Mouse (Mus musculus): ENCODE measurements around the gene Gpr37l1. TPM values are rescaled to one million over a fixed set of nuclear protein-coding genes. Genes with fewer than 3 reads are reported as not detected.

The Gpr37l1 gene
- polyA plus RNA-seq (2012; rRNA removed) = 3.8 and 4.1 TPM in 2 replicates

DNA sequence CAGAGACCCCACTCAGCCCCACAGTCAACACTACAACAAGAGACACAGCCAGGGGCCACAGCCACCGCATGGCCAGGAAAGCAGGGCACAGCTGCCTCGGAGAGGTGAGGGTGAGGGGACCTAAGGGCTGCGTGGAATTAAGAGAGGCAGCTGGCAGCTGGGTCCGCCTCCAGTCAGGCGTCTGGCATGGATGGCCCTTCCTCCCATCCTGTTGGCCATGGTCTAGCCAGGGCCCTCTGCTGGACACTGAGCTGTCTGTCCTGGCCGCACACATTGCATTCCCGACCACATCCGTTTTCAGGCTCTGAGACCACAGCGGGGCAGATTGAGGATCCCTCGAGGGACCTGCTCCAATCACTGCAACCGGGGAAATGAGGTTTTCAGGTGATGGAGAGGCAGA is at the start of gene Gpr37l1:
Gene Gpr37l1 (minus strand): TSS at position 247 of the 400 bp plus-strand sequence.

DNA sequence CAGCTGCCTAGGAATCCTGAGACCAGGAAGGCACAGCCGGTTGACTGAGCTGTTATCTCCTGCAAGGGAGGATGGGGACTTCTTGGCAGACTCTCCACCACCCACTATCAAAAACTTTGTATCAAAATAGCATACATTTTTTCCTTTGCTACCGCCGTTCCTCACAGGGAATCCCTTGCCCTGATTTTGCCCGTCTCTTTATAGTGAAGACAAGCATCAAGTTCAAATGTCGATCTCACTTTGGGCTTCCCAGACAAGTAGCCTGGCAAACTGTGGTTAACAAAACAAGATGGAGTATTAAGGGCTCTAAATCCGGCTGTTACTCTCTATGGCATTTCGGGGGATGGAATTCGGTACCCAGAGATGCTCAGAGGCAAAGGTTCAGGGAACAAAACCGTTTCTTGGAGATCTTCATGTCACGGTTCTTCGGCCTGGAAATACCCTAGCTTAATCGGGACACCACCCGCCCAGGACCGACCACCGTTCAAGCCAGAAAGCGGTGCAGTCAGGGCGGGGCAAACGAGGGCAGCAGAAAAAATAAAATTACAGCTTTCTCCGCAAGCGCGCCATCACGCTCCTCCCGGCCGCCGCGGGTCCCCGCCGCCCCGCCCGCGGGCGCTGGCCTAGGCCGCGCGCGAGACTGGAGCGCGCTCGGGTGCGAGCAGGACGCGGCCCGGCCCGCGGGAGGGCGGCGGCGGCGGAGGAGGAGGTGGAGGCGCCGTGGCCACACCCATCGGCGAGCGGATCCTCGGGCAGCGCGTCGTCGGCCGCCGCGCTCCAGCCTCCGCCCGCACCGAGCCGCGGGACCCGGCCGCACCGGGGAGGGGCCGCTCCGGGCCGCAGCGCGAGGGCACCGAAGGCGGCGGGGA is 21.2 kb downstream of the Gpr37l1 start, which contains the start of gene Arl8a:
Gene Arl8a (plus strand): TSS at position 748 of the 869 bp plus-strand sequence.

DNA sequence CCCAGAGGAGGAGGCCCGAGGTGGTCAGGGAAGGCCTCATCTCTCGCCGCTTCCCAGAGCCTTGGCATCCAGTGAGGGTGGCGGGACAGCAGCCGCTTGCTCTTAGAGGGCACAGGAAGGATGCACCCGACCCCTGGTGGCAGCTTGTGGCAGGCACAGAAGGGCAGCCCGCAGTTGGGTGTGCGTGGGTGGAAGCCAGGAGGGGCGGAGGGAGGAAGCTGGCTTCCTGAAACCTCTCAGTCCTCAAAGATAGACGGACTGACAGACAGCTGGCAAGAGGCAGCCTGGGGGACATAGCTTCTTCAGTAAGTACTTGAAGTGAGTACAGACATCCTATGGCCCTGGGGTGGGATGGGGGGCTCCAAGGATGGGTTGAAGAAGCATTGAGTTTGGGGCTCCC is 35.0 kb downstream of the Gpr37l1 start, which contains the start of gene Ptpn7:
Gene Ptpn7 (plus strand): TSS at position 228 of the 400 bp plus-strand sequence.

Other genes starting within 250 kb of the Gpr37l1 start
- 16.0 and 17.4 TPM in 2 replicates for gene Ppp1r12b, start 211.7 kb downstream of the Gpr37l1 start, polyA plus RNA-seq (2012; rRNA removed)
- 0.76 and 1.3 TPM in 2 replicates for gene Ube2t, start 205.1 kb downstream of the Gpr37l1 start, polyA plus RNA-seq (2012; rRNA removed)
- 0.18 and 0.26 TPM in 2 replicates for gene Lgr6, start 62.4 kb downstream of the Gpr37l1 start, polyA plus RNA-seq (2012; rRNA removed)
- gene Ptpn7, start 35.0 kb downstream of the Gpr37l1 start, polyA plus RNA-seq (2012; rRNA removed) = 0.77 and 1.7 TPM in 2 replicates
- gene Arl8a, start 20.9 kb downstream of the Gpr37l1 start, polyA plus RNA-seq (2012; rRNA removed) = 27.4 and 28.8 TPM in 2 replicates
- 139 and 143 TPM in 2 replicates for gene Elf3, start 90.9 kb upstream of the Gpr37l1 start, polyA plus RNA-seq (2012; rRNA removed)
- 37.5 and 56.8 TPM in 2 replicates for gene Rnpep, start 116.4 kb upstream of the Gpr37l1 start, polyA plus RNA-seq (2012; rRNA removed)
- gene Timm17a, start 146.1 kb upstream of the Gpr37l1 start, polyA plus RNA-seq (2012; rRNA removed) = 27.3 and 28.6 TPM in 2 replicates
- gene Lmod1, start 157.1 kb upstream of the Gpr37l1 start, polyA plus RNA-seq (2012; rRNA removed) = 19.5 and 20.1 TPM in 2 replicates
- 19.0 and 37.5 TPM in 2 replicates for gene Shisa4, start 207.6 kb upstream of the Gpr37l1 start, polyA plus RNA-seq (2012; rRNA removed)